Mouse (Mus musculus): ENCODE measurements around the gene Kmt2a. TPM values are rescaled to one million over a fixed set of nuclear protein-coding genes. Genes with fewer than 3 reads are reported as not detected.

The Kmt2a gene
- 10 to 100 TPM; 22.2 to 33.6 (median 29.8) TPM for total RNA-seq (2022)

- peak; percentile 94 for DNase-seq (ENCODE audit: low spot score)
These were observed at the start of gene Kmt2a for GRCm38 (mm10) chr9:44881221-44881871. Kmt2a (minus strand) TSS chr9:44881296.

DNA sequence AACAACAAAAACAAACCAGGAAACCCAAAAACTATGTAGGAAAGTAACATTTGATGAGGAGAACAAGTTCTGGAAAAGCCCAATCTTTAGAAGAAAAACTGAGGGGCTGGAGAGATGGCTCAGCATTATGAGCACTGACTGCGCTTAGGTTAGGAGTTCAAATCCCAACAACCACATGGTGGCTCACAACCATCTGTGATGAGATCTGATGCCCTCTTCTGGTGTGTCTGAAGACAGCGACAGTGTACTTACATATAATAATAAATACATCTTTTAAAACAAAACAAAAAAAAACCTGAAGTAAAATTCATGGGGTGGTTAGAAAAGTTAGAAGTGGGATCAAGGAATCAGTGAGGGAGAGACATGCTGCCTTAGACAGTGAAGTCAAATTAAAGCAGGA lies 40.4 kb upstream of the Kmt2a start:
- DNase-seq (ENCODE audit: low spot score) = no peak

- DNase-seq (ENCODE audit: low spot score) = no peak
These were observed 40.0 kb upstream of the Kmt2a start for GRCm38 (mm10) chr9:44921123-44921468.

GRCm38 (mm10) chr9:44920374-44921122 lies 39.5 kb upstream of the Kmt2a start, which contains the start of gene Atp5l:
Atp5l (minus strand) TSS chr9:44920742.
- peak; percentile 92 for DNase-seq (ENCODE audit: low spot score)

DNA sequence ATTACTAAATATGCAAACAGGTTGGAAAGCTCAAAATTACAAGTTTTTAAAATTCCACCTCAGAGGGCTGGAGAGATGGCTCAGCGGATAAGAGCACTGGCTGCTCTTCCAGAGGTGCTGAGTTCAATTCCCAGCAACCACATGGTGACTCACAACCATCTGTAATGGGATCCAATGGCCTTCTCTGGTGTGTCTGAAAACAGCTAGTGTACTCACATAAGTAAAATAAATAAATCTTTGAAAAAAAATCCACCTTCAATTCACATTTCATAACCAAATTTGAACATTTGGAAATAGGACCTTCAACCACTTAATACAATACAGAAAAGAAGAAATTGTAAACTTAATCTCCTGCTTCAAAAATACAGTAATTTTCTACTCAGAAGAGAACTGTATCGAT lies 38.5 kb upstream of the Kmt2a start:
- DNase-seq (ENCODE audit: low spot score) = no peak

DNA sequence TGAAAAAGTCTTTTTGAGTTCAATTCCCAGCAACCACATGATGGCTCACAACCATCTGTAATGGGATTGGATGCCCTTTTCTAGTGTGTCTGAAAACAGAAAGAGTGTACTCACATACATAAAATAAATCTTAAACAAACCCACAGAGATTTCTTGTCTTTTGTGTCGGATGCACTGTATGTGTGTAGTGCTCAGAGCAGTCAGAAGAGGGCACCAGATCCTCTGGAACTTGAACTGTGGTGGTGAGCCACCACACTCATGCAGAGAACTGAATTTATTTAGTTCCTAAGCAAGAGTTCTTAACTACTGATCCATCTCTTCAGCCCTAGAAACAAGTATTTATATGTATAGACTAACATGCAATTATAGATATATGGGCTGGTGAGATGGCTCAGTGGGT lies 35.1 kb upstream of the Kmt2a start:
- DNase-seq (ENCODE audit: low spot score) = no peak

DNA sequence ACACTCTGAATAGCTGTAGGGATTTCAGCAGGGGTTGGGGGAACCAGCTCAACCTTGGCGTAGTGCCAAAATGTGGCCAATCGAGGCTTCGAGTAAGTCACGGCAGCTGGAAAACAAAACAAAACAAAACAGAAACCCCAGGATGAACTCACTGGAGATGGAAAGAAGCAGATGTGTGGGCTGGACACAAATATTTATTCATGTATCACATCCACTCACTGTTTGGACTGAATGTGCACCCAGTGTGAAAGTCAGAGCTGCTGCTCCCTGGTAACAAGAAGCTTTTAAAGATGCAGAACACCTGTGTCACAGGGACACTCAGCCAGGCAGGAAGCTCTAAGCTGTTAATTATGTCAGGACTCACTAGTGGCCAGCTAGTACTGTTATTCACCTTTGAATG lies 33.6 kb upstream of the Kmt2a start:
- DNase-seq (ENCODE audit: low spot score) = no peak

DNA sequence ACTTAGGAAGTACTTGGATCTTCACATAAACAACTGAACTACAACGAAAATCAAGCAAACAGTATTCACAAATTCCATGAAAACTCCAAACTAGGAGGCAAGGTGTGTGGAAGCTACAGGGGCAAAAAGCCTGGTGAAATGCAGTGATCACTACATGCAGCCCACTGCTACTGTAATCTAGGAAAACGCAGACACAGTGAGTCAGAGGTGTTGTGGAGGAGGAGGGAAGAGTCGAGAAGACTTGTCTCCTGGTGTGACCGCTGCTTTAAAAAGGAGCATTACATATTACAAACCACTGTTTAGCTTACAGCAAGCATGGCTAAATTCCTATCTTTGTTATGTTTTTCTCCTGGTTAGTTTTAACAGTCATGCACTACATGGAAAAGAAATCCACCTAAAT lies 30.3 kb upstream of the Kmt2a start:
- DNase-seq (ENCODE audit: low spot score) = no peak

GRCm38 (mm10) chr9:44905620-44906019 lies 24.5 kb upstream of the Kmt2a start:
- peak; percentile 49 for DNase-seq (ENCODE audit: low spot score)

- peak; percentile 63 for DNase-seq (ENCODE audit: low spot score)
These were observed 23.9 kb upstream of the Kmt2a start for GRCm38 (mm10) chr9:44904964-44905363.

GRCm38 (mm10) chr9:44903856-44904255 lies 22.8 kb upstream of the Kmt2a start:
- DNase-seq (ENCODE audit: low spot score) = no peak

DNA sequence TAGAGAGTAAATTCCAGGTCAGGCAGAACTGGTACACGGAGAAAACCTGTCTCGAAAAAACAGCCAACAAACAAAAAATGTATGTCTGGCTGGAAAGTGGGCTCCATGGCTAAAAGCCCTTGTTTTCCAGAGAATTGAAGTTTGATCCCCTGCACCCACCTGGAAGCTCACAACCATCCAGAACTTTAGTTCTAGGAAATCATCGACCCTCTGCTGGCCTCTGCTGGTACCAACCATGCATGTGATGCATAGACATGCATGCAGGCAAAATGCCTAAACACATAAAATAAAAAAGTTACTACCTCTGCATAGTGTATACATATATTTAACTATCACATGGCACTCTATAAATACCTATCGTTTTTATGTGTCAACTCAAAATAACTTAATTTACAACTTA lies 19.3 kb upstream of the Kmt2a start:
- no peak for DNase-seq (ENCODE audit: low spot score)

DNA sequence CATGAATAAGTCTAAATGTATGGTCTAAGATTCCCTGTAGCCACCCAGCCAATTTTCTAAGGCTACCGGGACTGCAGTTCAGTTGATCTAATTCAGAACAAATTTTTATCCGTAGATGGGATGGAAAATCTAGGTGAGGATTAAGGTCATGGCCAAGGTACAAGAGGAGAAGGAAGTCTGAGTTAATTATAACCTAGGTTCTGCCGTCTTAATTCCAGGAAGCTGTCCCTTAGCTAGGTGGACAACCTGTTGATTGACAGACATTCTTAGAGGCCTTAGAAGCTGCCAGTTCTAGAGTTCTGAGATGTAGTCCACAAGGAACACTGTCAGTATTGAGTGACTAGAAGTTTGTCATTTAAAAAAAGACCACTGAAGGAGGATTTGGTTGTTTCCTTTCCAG lies 18.6 kb upstream of the Kmt2a start:
- no peak for DNase-seq (ENCODE audit: low spot score)

DNA sequence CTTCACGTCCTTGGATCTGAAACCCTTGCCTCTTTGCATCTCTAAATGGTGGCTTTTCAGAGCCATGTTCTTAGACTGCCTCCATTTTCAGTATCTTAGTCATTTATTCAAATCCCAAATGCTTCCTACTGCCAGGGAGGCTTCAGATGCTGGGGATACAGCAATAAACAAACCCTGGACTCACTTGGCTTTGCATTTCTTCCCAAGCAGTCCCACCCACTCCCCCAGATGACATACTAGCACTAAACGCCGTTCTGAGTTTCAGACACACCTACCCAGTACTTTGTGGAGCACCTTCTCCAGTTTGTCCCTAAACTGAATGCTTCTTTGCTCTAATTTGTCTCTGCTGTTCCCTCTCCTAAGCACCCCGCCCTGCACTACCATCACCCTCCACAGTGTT lies 15.9 kb upstream of the Kmt2a start:
- DNase-seq (ENCODE audit: low spot score) = no peak

- no peak for DNase-seq (ENCODE audit: low spot score)
These were observed 11.6 kb upstream of the Kmt2a start for GRCm38 (mm10) chr9:44892664-44893063.

DNA sequence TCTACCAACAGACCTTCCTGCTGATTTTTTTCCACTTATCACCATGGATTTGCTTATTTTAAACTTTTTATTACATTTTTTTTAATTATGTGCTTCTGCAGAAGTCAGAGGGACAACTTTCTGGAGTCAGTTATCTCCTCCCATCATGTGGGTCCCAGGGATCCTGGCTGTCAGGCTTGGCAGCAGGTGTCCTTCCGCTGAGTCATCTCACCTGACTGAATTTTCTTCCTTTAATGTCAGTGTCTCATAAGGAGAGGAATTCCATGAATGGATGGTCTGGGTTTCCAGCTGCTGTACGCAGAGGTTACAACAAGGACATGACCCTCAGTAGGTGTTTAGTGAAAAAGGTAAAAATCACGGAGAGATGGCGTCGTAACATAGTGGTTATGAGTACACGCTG lies 10.1 kb upstream of the Kmt2a start:
- DNase-seq (ENCODE audit: low spot score) = no peak

- no peak for DNase-seq (ENCODE audit: low spot score)
These were observed 9.0 kb upstream of the Kmt2a start for GRCm38 (mm10) chr9:44890122-44890521.

DNA sequence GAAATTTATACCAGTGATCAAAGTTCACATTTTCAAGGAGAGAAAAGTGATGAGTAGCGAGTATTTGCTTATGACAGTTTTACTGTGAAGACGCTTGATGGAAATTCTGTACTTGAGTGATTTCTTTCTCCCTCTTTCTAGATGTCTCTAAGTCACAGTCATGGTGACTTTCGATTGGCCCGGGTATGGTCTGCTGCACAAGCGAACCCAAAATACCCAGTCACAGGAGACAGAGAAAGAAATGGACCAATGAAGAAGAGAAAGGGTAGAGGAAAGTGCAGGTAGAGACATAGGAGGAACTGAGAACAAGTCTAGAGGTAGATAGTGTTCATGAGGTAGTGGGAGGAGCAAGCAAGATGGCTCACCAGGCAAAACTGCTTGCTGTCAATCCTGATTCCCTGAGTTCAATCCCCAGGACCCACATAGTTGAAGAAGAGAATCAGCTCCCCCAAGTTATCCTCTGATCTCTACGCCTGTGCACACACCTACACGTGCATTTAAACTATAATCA lies 7.1 kb upstream of the Kmt2a start:
- no peak for DNase-seq (ENCODE audit: low spot score)

- no peak for DNase-seq (ENCODE audit: low spot score)
These were observed 2.0 kb upstream of the Kmt2a start for GRCm38 (mm10) chr9:44882981-44883569.

GRCm38 (mm10) chr9:44882436-44882980 lies 1.4 kb upstream of the Kmt2a start:
- DNase-seq (ENCODE audit: low spot score) = no peak

GRCm38 (mm10) chr9:44881941-44882435 lies 892 bp upstream of the Kmt2a start:
- DNase-seq (ENCODE audit: low spot score) = peak; percentile 69

GRCm38 (mm10) chr9:44880309-44881081 lies 601 bp downstream of the Kmt2a start:
- DNase-seq (ENCODE audit: low spot score) = no peak

Data from heart, adult 8-10 months (tissue).